Mouse (Mus musculus) mature B cell (primary cell): ENCODE results near the gene C330007P06Rik.
"Not testable (repeated sequence)": the region's sequence is repeated elsewhere in the genome, so short reads cannot be mapped to it uniquely, and the experiment has no call there.

Experiments
- in situ Hi-C: fragments of 300-500 bp; cut with MboI; formaldehyde crosslinking; loops from 2 replicates; pipeline ENCODE4 v1.14.3; 2019

The C330007P06Rik gene

DNA sequence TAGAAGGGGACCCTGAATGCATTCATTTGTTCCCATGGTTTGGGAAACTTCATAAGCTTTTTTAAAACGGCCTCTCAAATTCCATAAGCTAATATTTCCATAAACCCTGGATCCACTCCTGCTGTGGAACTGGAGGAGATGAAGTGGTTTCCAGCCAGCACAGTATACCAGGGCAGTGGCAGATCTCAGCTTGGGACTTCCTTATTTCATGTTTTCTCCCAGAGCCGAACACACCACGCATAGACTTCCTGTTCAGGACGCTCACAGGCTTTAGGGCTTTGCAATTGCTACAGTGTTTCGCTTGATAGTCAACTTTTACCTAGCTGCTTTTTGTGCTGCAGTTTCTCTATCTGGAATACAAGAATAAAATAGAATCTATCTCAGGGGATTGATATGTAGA, 70.7 kb downstream of the C330007P06Rik start:
- in situ Hi-C loops, result no loop called here

GRCm38 (mm10) chrX:36799131-36799879, 74.6 kb downstream of the C330007P06Rik start:
- in situ Hi-C loops, result no loop called here

DNA sequence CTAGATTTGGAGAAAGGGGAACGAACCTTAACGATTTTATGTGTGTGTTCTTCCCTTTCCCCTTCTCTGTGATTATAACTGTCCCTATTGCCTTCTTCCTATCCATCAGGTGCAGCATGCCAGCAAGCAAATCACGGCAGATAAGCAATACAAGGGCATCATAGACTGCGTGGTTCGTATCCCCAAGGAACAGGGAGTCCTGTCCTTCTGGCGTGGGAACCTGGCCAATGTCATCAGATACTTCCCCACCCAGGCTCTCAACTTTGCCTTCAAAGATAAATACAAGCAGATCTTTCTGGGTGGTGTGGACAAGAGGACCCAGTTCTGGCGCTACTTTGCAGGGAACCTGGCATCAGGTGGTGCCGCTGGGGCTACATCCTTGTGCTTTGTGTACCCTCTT, 77.2 kb downstream of the C330007P06Rik start:
- in situ Hi-C loops, result not testable (repeated sequence)

DNA sequence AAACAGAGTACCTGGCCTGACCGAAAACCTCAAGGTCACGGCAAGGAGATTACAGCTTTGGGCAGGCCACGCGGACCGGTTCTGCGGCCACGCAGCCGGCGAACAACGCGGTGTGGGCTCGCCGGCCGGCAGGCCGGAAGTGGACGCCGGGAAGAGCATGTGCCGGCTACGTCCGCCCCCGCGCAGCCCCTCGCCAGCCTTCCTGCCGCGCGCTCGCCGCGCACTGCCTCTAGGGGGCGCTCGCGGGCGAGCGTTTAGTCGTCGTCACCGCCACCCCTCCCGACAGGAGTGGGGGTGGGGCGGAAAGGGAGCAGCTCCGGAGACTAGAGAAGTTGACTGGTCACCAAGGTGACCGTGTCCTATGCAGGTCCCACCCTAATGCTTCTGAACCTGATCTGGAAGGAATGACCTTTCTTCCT, 77.7 kb downstream of the C330007P06Rik start:
- in situ Hi-C loops, result no loop called here

- in situ Hi-C loops, result no loop called here
Observed at GRCm38 (mm10) chrX:36795424-36796162, 78.3 kb downstream of the C330007P06Rik start, which contains the start of gene Slc25a5. Slc25a5 (plus strand) TSS chrX:36795651.

GRCm38 (mm10) chrX:36794571-36794970, 79.3 kb downstream of the C330007P06Rik start:
- in situ Hi-C loops, result no loop called here

DNA sequence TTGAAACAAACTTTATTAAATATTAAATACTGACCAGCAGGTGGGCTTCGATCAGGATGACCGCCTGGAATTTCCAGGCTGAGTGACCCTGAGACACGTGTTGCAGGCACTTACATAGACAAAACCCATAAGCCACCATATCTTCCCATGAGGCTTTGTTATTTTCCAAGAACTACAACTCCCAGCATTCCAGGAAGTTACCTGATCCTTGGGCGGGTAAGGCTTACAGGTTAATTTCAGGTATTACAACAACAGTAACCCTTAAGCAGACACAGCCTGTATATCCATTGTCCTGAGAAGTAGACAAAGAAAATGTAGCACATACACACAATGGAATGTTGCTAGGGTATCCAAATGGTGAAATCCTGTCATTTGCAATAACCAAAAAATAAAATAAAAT, 84.6 kb downstream of the C330007P06Rik start:
- in situ Hi-C loops, result no loop called here

DNA sequence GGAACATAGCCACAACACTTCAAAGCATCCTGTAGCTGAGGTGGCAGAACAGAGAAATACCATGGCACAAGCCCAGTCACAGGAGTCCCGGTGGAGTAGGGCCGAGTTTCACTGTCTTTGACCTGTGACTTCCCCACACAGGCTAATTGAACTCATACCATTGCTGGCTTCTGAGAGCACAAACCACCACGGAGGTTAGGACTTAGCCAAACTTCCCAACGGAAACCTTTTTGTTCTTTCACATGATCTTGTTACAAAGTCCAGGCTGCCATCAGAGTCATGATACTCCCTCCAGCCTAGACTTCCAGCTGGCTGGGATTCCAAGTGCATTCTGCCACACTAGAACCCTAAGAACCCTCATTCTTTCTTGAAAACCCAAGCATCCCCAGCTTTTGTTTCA, 96.2 kb downstream of the C330007P06Rik start:
- in situ Hi-C loops, result no loop called here

DNA sequence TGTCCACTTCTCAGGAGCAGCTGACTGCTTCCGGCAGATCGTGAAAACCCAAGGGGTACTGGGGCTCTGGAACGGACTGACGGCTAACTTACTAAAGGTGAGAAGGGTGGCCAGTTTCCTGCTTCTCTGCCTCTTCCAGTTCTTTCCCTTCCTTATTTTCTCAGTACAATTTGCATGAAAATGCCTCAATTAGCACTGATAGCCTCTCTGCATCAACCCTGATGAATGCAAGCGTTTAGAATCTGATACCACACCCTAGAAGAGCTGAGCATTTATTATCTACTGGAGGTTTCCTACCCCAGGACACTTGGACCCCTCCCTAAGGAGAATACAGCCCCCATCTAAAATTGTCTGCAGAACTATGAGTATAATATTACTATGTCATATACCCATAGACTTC, 98.4 kb downstream of the C330007P06Rik start:
- in situ Hi-C loops, result no loop called here
